Mouse (Mus musculus): ENCODE data around the gene Hexb.
"Not testable (repeated sequence)": the region's sequence is repeated elsewhere in the genome, so short reads cannot be mapped to it uniquely, and the experiment has no call there.

Hexb gene

DNA sequence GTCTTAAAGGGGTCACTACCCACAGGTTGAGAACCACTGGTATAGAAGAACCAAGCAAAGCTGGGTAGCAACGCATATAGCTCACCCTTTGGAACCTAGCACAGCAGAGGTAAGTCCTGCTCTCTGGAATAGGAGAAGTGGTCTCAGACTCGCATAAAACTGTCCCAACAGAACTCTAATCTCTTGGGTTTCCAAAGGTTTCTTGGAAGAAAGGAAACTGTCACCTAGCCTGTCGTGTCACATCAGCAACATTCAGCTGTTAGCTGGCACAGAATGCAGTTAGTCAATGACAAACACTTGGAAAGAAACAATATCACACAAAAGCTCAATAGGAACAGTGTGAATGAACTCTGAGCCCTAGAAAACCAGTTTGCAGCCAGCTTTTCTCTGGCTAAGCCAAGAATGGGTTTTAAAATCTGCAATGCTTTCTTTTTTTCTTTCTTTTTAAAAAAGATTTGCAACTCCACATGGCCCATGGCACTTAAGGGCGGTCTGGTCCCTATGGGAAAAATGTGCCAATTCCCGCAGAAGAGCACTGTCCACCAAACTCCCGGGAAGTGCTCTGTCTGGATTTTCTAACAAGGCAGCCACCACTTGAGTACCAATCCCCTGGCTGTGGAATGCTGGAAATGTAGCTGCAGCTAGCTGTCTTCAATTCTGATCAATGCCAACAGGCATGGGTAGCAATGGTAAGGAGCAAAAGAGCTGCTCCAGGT lies 17.9 kb downstream of the Hexb start:
- DNase-seq (ENCODE audit: low spot score) = no peak

DNA sequence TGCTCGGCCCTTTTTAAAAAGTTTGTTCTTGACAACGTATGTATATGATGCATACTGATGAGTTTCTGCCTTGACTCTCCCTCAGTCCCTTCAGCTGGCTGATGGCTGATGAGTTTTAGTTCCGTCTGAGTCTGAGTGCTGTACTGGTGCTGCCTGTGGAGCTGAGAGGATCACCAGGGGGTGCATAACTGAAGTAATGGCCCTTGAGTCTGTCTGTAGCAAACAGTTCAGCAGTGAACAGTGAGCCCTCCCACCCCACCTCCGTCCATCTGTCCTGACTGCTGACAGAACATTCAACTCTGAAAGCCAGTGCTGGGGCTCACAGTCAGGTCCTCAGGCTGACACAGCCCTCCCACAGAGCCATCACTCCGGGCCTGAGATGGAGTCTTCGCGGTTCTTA lies 19.2 kb downstream of the Hexb start:
- DNase-seq (ENCODE audit: low spot score) = no peak

DNA sequence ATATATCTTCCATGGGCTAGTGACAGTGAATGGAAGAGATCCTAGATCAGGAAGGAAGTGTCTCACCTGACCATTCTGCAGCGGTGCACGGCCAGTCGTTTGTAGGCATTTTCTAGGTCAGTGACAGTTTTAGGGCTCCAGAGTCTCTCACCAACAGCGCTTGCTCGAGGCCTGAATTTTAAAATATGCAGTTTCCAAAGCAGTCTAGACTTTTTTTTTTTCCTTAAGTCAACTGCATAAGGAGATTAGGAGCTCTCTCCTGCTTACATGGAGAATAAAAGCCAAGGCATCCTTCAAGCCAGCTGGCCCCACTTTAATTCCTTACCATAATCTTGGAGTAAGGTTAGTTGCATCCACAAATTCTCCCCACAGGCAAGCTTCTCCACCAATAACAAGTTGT lies 21.4 kb downstream of the Hexb start:
- DNase-seq (ENCODE audit: low spot score) = no peak

DNA sequence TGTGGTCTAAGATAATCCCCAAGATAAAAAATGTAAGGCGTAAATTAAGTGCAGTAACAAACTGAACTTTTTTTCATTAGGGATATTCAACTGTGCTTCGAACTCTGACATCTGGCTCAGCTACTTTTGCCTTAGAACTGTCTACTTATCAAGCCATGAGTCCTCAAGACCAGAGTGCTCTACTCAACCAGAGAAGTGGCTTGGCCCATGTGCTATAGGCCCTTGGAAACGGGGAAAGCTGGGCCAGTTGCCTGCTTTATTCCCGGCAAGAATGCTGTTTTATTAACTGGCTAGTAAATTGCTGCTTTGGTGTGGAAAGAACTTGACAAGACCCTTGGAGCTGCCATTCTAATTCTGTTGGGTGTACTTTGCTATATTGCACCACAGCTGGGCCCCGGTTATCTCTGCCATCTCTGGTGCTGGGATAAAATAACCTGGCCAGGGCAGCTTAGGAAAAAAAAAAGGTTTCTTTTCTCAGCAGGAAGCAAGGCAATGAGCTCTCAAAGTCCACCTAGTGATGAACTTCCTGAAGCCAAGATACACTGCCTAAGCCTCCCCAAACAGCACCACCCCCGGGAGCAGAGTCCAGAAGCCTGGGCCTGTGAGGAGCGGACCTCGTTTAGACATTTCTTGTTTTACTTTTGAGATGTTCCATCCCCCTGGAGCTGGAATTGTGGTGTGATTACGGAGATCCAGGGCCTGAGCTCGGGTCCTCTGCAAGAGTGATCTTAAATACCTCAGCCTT lies 22.5 kb downstream of the Hexb start:
- no peak for DNase-seq (ENCODE audit: low spot score)

DNA sequence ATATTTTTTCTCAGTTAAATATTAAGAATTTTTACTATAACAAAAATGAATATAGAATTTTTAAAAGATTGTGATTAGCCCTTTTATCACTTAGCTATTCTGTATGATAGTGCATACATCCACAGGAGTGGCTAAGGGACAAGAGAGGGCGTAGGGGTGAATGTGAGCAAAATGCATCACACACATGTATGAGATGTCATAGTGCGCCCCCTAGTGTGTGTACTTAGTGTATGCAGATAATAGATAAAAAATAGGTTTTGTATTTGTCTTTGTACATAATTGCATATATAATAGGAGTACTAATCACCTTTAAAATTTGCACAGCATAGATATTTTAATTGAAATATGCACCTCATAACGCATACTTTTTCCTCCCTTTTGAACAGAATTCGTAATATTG lies 52.3 kb downstream of the Hexb start:
- DNase-seq (ENCODE audit: low spot score) = peak; percentile 51

DNA sequence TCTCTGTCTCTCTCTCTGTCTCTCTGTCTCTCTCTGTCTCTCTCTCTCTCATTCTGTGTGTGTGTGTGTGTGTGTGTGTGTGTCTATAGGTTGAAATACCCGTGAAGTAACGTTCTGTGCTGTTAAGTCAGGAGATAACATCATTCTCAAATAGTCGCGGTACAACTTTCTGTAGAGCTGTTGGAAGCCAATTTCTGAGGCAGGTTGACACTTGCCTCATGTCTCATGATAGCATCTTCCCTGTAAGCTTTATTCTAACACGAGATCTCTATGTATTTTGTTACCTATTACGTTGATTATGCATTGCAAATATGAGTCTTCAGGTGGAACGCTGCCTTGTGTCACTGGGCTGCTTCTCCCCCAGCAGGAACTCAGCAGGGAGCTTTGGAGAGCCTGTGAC lies 55.8 kb downstream of the Hexb start:
- no peak for DNase-seq (ENCODE audit: low spot score)

DNA sequence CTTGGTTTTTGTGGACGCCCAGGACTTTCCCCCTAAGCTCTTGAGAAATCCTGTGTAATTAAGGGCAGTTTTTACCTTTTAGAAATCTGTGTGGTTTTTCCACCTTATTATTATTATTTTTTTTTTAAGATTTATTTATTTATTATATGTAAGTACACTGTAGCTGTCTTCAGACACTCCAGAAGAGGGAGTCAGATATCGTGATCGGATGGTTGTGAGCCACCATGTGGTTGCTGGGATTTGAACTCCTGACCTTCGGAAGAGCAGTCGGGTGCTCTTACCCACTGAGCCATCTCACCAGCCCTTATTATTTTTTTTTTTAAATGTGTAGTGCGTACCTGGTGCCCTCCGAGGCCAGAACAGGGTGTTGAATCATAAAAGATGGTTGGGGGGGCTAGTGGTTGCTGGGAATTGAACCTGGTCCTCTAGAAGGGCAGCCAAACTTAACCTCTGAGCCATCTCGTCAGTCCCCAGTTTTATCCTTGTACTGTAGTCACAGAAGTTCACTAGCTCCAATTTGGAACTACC lies 59.7 kb downstream of the Hexb start:
- not testable (repeated sequence) for DNase-seq (ENCODE audit: low spot score)

DNA sequence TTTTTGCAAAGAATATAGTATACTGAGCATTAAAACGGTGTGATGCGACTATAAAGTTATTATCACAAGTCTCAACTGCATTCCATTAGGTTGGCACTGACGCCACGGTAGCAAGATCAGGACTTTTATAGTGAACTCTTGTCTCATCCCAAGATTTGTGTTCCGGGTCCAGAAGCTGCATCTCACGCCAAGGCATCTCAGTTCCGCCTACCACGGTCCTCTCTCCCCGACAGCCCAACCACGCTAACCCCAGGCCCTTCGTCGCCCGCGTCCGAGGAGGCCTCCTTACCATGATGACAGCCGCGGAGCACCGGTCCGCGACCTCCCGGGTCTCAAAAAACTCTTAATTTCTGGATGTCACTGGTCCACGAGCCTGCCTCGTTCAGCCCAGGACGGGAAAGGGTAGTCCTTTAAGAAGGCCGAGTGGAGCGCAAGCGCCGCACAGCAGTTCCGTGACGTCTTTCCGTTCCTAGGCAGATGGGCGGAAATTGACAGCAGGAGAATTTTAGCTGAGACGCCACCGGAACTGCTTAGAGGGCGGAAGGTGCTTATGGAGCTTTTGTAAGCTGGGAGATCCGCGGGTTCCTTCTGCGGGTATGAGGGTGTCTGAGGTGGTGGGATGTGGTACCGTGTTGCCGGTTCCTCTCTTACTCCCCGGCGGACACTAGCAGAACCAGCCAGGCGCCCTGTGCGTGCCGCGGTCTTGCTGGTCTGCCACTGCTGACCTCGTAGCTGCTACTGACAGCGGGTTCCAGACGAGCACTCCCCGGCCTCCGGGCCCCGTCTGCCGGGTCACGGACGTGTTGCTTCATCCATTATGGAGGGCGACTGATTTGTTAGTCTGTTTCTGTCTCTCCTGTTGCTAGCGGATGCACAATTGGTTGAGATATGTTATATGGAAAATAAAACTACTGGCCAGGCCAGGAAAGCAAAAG lies 60.4 kb downstream of the Hexb start, which contains the start of the genes Gfm2 and Nsa2:
Gene Gfm2, plus strand, starts transcription at position 472 of the 935 bp plus-strand sequence.
Gene Nsa2, minus strand, starts transcription at position 472 of the 935 bp plus-strand sequence.
- peak; percentile 75 for DNase-seq (ENCODE audit: low spot score)

DNA sequence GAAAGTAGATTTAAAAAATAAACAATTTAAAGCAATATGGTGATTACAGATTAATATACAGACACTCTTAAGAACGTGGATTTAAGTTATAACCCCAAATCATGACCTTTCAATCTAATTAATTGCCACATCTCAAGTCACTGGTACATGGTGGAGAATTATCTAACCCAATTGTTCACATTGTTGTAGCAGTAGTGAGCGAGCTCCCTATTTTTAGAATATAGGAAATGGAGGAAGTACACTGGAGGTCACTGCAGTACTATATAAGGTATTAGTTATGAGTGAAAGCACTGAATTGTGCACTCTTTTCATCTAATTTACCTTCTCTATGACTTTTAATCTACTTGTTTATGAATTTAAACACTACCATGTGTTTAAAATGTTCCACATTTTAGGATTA lies 67.7 kb downstream of the Hexb start:
- DNase-seq (ENCODE audit: low spot score) = not testable (repeated sequence)

DNA sequence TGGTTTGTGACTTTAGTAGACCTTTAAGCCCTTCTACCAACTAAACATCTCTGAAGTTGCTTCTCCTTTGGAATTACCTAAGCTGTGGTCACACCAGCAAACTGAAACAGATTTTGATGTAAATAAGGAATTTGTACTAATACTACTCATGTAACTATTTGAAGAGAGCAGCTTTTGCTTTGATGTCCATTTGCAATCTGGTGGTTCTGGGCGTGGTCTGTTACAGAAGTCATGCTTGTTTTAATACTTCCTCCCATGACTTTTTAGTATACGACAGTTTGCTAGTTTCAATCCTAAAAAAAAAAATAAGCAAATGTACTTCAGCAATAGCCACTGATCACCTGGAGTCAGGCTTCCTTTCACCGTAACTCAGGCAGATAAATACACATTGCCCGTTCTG lies 68.5 kb downstream of the Hexb start:
- DNase-seq (ENCODE audit: low spot score) = not testable (repeated sequence)
